Mouse (Mus musculus): Measurements from ENCODE around the gene Manbal. TPM values are rescaled to one million over a fixed set of nuclear protein-coding genes. Genes with fewer than 3 reads are reported as not detected.
"Not testable (repeated sequence)": the region's sequence is repeated elsewhere in the genome, so short reads cannot be mapped to it uniquely, and the experiment has no call there.

Manbal gene
- total RNA-seq, 1 experiment from 2014 or later, result 29.4 TPM

DNA sequence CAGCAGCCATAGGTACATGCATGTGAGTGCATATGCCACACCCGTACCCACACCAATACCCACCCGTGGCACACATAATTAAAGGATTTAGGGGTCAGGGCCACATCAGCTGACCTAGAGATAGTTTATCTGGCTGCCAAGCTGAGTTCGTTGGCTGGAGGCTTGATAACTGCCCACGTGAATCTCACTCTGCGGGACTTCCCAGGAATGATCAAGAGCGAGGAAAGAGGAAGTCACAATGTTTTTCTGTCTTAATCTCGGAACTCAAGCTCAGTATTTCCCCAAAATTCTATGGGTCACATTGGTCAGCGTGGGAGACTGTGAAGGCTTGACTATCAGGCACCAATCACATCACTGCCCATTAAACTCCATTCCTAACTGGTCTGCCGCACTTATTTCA is 632 bp upstream of the Manbal start:
- no peak for DNase-seq

DNA sequence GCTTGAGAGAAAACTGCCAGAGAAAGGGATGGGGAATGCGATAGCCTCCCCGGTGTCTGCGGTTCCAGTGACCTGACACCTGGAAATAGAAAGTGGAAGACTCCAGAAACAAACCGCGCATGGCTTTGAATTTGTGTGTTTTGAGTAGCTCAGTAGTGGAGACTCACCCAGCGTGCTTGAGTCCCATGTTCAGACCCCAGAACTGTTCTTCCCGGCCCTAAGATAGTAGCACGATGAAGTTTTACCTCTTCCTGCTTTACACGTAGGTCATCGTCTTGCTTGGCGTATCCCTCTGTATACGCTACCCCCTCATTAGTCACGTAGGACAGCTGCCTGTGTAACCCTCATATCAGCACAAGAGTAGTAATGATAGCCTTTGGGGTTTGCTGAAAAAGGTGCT is 597 bp downstream of the Manbal start:
- no peak for DNase-seq

DNA sequence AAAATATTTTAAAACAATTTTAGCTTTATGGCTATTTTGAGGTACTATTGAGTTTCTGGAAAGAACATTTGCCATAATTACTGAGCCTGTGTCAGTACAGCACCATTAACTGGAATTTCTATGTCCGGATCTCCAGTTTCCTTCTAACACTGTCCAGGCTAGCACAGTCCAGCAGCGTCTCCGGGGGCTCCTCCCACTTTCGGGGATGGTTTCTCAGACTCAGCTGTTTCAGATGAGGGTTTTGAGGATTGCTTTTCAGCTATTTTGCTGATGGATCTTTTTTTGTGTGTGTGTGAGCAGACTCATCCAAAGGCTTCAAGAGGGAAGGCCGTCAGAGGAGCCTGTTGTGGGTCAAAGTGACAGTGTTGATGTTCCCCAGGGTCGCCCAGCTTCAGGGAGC is 4.3 kb downstream of the Manbal start:
- no peak for DNase-seq

DNA sequence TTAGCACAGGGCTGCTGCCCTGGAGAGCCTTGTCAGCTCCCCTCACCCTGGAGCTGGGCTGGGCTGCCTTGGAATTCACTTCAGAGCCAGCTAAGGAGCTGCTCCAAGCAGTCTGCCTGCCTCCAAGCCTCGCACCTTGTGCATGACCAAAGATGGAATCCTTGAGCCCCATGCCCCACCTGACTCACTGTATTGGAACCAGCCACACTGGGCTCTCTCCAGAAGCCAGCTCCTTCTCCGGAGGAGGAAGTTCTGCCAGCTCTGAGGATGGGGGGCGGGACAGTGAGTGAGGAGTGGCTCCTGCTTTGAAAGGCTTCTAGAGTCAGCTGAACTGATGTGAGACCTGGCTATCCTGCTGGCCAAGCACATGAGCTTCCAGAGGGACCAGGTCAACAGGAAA is 6.3 kb downstream of the Manbal start:
- DNase-seq, result no peak

DNA sequence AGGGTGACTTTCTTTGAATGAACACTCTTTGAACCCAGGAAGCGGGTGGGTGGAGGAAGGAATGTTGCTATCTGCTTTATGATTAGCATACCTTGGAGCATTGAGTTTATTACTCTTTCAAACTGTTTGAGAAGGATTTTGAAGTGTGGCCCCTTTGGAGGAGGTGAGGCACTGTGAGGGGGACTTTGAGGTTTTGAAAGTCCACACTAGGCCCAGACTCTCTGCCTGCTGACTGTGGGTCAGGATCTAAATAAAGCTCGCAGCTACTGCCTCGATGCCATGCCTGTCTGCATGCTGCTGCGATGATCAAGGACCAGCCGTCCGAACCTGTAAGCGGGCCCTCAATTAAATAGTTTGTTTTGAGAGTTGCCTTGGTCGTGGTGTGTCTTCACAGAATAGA is 7.7 kb downstream of the Manbal start:
- no peak for DNase-seq

DNA sequence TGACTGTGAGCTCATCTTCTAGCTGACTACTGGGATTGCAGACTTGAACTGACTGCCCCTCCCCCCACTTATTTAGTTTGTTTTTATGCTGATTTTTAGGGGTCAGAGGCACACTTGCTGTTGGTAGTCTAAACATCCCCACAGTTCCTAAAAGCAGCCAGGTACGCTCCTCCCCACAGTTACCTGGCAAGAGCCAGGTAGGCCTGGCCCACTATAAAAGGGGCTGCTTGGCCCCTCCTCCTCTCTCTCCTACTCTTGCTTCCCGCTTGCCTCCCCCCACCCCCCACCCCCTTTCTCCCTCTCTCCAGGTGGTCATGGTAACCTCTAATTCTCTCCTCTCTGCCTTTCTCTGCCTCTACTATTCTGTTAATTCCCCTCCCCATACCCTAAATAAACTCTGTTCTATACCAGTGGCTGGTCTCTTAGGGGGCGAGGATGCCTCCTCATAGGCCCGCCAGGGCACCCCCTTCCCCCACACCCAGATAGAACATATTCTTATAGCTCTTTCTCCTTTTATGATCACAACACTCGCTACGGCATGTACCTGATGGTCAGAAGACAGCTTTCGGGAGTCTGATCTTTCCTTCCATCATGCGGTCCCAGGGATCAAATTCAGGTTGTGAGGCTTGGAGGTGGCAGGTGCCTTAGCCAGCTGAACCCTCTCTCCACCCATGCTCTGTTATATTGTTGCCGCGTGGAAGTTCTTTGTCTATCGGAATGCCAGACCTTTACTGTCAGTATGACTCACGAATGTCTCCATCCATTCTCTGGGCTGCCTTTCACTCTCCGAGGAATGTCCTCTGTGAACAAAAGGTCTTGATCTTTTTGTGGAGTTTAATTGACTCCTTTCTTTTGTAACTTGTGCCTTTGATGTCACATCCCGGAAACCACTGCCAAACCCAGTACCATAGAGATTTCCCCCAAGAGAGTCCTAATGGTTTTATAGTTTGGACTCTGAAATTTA is 8.7 kb downstream of the Manbal start:
- DNase-seq, result no peak

DNA sequence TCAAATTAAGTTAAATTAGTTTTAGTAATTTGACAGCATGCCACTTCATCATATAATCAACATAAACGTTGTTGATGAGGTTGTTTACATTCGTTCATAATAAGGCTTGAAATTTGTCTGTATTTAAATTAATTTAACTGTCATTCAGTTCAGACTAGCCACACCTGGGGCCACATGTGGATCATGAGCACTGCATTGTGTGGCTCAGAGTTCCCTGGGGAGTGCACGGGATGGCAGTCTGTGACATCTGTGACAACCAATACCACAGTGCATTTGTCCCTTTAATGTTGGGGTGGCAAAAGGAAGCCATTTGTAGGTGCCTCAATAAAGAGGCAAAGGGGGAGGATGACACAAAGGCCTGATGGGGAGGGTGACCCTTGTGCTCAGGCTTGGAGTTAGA is 9.6 kb downstream of the Manbal start:
- DNase-seq, result no peak

DNA sequence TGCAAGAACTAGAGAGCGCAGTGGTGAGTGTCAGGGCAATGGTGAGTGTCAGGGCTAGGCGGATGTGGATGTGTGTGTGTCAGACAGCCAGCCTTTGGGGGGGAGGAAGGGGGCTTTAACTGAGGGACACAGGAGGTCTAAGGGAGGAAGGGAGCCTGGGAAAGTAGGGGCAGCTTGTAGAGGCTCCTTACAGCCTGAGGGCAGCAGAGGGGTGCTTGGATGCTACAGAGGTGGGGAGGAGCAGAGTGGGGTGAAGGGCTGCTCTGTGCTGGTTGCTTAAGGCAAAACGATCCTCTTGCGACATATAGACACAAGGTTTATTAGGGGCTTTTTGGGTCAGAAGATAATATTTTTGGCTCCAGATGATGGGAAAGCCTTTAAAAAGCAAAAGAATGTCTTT is 17.4 kb downstream of the Manbal start:
- DNase-seq, result no peak

DNA sequence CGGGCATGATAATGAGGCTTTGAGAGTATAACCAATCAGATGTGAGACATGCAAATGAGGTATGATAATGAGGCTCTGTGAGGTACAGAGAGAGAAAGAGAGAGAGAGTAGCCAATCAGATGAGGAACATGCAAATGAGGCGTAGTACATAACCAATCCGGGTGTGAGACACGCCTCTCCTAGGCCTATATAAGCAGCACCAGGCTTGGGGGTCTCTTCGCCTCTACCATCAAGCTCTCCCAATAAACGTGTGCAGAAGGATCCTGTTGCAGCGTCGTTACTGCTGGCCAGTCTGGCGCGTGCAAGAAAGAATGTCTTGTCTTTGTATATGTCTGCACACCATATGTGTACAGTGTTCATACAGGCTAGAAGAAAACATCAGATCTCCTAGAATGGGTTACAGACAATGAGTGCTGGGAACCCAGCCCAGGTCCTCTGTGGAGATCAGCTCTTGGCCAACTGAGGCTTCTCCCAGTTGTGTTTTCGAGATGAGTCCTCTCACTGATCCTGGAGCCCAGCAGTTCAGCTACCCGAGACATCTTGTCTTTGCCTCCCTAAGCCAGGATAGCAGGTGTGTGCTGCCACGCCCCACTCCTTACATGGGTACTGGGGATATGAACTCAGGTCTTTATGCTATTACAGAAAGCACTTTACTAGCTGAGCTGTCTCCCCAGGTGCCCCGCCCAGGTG is 21.7 kb downstream of the Manbal start:
- DNase-seq, result not testable (repeated sequence)

DNA sequence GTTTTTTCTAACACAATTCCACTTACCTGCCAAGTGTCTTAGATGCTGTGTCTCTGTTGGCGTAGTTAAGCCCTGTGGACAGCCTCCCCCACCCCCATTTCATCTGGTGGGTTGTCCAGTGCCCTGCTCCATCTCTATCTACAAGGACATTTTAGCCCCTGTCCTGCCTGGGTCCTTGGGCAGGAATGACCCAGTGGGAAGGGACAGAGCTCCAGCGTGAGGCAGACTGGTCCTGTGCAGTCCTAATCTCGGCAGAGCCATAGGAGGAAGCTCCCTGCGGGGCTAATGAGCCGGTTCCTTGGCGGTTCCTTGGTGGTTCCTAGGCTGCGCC is 22.2 kb downstream of the Manbal start:
- no peak for DNase-seq

DNA sequence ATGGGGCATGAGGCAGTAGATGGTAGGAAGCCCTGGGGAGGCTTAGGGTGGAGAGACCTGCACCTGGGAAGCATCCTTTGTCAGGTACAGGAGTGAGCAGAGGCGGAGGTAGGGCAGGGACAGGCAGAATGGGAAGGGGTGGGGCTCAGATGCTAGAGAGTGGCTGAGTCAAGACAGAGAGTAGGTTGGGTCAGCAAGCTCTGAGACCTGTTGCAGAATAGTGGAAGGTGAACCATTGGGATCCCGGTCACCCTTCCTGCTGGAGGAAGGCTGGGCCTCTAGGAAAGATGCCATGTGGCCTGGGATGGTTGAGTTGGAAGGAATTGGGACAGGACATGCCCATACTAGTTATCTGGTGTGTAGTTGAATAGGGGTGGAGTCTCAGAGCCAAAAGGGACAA is 24.9 kb downstream of the Manbal start:
- DNase-seq, result no peak

DNA sequence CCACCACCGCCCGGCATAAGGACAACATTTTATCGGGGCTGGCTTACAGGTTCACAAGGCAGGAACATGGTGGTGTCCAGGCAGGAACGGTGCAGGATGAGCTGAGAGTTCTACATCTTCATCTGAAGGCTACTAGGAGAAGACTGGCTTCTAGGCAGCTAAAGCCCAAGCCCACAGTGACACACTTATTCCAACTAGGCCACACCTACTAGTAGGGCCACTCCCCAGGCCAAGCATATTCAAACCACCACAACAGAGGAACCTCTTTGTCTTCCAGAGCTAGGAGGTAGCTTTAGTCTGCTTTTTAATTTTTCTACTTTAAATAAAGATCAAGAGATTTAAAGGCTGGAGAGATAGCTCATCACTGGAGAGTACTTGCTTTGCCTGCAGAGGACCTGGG is 26.2 kb downstream of the Manbal start:
- DNase-seq, result no peak

DNA sequence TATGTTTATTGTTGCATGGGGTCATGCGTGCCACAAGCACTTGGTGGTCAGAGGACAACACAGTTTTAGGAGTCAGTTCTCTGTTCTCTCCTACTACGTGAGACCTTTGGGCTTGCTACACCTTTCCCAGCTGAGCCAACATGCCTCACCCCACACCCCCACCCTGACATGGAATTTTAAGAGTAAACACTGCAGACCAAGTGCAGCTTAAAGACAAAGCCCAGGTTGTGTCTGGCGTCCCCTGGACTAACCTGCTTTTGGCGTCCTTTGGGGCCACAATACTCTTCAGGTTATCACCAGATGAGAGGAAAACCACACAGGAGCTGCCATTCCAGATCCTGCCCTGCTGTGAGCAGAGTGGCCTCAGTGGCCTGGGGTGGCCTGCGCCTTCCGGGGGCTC is 27.5 kb downstream of the Manbal start:
- DNase-seq, result no peak

DNA sequence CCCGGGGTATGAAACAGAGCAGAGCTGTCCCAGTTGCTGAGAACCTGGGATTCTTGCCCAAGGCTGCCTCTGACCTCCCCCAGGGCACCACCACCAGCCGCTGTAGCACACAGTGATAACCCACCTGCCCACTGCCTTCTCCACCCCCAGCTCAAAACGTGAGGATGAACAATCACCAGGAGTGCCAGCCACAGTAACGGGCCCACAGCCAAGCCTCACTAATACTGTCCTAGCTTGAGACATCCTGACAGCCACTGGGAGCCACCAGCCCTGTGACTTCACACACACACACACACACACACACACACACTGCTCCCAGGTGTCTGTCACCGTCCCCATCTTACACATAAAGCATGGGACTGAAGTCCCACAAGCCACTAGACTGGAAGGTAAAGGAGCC is 28.0 kb downstream of the Manbal start:
- no peak for DNase-seq

DNA sequence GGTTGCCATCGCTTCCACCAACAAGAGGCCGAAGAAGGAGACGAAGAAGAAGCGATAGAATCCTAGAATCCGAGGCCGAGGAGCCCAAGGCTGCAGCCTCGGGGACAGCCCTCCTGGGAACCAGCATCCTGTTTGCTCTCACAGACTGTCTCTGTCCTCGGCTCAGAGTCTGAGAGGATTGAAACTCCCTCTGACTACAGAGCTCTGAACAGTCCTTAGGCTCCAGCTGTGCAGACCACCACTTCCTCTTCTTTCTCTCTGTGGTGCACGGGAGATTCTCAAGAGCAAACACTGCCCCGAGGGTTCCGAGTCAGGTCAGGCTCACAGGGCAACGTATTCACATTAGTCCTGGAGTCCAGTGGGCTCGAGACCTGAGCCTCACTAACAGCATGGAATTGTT is 28.6 kb downstream of the Manbal start:
- DNase-seq, result no peak

DNA sequence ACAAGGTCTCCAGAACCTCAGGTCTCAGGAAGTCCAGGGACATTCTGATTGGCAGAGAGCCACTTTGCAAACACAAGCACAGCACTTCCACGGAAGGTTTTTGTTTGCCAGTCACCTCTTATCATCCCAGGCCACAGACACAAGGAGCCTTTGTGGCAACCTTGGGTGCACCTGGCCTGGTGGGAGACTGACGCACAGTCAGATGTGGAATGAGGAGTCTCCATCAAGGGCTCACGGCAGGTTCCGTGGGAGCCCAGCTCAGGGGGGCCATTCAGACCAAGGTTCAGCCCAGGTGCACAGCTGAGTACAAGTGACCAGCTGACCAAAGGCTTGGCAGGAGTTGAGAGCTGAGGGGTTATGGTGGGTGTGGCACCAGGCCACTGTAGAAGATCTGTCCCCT is 30.0 kb downstream of the Manbal start:
- DNase-seq, result no peak

DNA sequence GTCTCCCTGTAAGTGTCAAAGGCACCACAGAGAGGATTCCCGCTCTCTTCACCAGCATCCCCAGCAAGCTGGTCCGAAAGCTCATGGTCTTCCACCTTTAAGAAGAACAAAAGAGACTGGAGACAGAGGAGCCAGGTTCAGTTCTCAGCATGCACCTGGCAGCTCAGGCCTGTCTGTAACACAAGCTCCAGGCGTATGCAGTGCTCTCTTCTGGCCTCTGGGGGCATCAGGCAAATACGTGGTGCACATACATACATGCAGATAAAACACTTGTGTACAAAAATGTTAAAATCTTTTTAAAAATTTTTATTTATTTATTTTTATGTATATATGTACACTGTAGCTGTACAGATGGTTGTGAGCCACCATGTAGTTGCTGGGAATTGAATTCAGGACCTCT is 31.1 kb downstream of the Manbal start:
- DNase-seq, result no peak

DNA sequence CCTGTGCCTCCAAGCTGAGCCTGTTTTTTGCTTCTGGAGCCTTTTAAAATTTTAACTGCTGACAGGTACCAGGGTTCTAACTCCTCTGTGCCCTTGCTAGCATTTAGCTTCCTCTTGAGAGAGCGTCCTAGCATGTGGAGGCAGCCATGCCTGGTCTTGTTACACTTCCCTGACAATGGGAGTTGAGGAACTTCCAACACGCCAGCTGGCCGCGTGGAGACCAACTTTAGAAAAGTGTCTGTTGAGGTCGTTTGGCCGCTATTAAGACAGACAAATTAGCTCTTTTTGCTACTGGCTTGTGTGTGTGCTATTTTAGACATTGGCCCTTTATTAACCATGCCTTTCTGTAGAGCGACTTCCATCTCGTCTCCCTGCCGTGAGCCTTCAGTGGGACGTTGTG is 32.4 kb downstream of the Manbal start:
- no peak for DNase-seq

DNA sequence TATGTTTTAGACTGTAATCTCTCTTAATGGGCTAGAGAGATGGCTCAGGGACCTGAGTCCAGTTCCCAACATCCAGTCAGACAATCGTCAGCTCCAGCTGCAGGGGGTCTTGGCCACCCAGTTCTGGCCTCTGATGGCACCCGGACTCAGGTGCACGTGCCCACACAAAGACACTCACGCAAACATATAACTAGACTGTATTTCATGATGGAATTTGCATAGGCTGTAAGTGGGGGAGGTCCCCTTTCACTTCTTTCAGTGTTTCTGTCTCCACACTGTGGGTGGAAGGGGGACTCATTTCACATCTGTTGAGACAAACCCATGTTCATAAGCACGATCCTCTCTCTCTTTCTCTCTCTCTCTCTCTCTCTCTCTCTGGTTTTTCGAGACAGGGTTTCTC is 33.1 kb downstream of the Manbal start:
- no peak for DNase-seq

DNA sequence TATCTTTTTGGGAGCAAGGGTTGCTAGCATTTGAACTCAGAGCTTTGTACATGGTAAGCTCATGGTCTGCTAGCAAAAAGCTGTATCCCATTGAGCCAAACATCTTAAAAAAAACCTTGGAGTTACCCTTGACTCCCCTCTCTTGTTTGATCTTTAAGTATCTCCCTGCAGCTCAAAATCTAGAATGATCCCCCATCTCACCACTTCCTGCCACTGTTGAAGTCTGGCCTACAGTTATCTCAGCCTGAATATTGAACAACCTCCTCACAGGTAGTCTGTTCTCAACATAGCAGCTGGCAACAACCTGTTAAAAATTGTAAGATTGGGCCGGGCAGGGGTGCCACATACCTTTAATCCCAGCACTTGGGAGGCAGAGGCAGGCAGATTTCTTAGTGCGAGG is 33.9 kb downstream of the Manbal start:
- DNase-seq, result no peak

DNA sequence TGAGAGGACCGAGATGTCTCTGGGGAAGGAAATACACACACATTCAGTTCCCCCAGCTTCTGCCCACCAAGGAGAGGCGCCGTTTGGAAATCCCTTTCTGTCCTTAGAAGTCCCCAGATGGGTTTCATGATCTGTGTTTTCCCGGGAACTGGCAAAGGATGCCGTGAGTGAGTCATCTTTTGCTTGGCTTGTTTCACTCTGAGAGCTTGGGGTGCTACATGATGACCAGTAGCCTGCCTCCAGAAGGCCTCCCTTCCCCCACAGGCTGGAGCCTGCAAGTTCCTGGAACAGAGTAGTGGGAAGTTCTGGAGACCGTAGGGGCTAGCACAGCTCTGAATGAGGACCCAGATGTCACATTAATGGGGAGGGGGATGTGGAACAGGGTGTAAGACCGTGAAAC is 40.2 kb downstream of the Manbal start:
- peak; percentile 69 for DNase-seq

DNA sequence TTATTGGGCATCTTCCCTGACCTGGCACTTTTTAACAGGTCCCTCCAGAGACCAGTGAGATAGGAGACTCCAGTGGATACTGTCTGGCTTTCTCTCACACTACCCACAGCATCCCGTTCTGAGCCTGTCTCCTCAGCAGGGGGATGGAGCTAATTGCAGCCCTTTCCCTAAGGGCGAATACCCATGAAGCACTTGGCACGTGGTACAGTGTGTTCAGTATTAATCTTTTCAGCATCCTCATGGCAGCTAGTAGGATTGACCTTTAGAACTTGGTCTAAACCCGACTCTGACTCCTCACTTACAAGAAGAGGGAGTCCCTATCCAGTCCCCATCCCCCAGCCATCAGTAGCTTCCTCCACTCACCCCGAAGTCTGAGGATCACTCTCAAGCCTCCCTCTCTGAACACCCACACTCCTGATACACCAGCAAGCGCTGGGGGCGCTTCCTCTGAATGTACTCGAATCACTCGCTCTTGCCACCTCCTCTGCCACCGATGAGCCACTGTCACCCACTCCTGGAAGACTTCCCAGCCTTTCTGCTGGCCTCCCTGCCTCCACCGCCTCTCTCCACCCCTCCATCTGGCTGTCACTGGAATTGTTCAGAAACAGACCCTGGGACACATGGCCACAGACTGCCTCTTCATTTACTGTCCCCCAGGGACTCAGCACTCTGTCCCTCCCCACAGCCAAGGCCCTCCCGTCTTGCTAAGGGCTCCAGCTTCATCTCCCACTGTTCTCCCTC is 42.6 kb downstream of the Manbal start:
- no peak for DNase-seq

DNA sequence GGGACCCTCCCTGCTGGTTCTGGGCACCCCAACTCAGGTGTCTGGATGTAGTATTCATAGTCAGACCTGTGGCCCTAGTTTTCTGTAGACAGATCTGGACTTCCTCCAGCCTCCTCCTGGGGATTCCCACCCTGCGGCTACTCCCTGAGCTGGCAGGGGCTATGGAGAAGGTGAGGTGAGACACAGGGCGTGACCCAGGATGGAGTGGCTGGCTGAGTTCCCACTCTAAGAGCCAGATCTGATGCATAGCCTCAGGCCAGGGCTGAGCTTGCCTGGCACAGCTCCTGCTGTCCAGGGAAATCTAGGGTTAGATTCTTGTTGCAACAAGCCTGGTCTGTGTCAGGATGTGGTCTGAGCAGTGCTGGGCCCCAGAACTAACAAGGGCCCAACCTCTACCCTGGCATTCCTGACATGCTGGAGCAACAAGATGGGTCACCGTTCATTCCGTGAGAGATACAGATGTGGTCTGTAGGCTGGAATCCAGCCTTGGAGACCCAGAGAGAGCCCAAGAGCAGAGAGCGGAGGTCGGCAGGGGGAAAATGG is 43.8 kb downstream of the Manbal start:
- DNase-seq, result peak; percentile 23

Data from adrenal gland, postnatal 14 days (tissue).